Mouse (Mus musculus) Patski (cell line): ENCODE data around the gene Spn. TPM values are rescaled to one million over a fixed set of nuclear protein-coding genes. Genes with fewer than 3 reads are reported as not detected.

Experiments used
- ATAC-seq: fragments of 100-300 bp; one replicate; pipeline ENCODE4 v1.8.0; 2021
- CTCF ChIA-PET: fragments of 350-600 bp; sonication (Branson Sonifier 250); formaldehyde crosslinking; loops from one replicate; lab custom pipeline; 2022; ENCODE audit warnings: inconsistent platforms; lab: Charles Lee
- POLR2A ChIA-PET: fragments of 350-600 bp; sonication (Branson Sonifier 250); formaldehyde crosslinking; loops from one replicate; lab custom pipeline; 2022; ENCODE audit warnings: antibody characterized with exemption, inconsistent platforms; lab: Charles Lee
- DNase-seq: peaks from one replicate; pipeline ENCODE4 v3.0.0-alpha.2; 2011; ENCODE audit warnings: low read depth, low spot score
- H3K27me3 ChIP-seq: fragments of 371-371 bp; one replicate; pipeline ENCODE4 v1.5.1; 2021
- CTCF ChIP-seq: fragments of 100-300 bp; IDR thresholded peaks from one replicate; pipeline ENCODE4 v1.5.1; 2021
- in situ Hi-C: fragments of 300-500 bp; cut with MboI; formaldehyde crosslinking; loops from 3 replicates; pipeline ENCODE4 v1.11.1; 2018; ENCODE audit warnings: low pct_unique_long_range_greater_than_20kb, mixed read lengths
- polyA plus RNA-seq: library from polyadenylated mRNA; unstranded; gene quantifications from one replicate; pipeline ENCODE4 v1.2.3, GENCODE M21; 2021

Spn gene
- polyA plus RNA-seq, 1 experiment from 2014 or later, result 0.21 TPM

DNA sequence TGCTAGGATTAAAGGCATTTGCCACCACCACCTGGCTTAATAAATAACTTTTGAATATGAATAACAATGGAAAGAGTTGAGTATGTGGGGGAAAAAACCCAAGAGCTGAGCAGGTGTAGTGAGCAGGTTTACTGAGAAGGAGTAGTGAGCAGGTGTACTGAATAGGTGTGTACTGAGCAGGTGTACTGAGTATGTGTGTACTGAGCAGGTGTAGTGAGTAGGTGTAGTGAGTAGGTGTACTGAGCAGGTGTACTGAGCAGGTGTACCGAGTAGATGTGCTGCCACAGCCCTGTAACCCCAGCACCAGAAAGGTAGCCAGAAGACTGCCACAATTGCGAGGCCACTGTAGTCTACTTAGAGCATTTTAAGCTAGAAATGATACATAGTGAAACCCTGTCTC is 52.8 kb downstream of the Spn start:
- ATAC-seq (no peak), DNase-seq (no peak)
- no peaks in the 10 kb centered on the region for H3K27me3 ChIP-seq
- POLR2A ChIA-PET, result no interaction called here
- in situ Hi-C loops, result no loop called here
- TF ChIP-seq CTCF, result no peak
- CTCF ChIA-PET, result no interaction called here

DNA sequence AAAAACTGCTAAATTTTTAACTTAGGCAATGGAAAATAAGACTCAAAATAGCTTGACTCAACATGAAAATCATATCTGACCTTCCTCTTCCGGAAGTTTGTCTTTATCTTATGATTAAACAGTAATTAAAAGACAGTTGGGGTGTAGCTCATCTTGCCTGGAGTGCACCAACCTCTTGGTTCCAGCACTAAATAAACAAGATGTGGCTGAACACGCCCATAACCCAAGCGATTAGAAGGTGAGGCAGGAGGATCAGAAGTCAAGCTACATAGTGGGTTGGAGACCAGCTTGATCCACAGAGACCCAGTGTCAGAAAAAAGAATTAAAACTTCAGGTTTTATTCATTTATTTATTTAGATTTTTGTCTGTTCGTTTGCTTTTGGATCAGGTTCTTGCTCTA is 53.9 kb downstream of the Spn start:
- ChIA-PET CTCF (no interaction called here), POLR2A (interaction anchor here (0.7 to 1.3 kb wide), 2 partner anchors 59 to 133 kb away, joined by 3 to 4 read pairs; no protein-coding TSS in a partner anchor)
- TF ChIP-seq CTCF, result no peak
- no peaks in the 10 kb centered on the region for H3K27me3 ChIP-seq
- ATAC-seq (no peak), DNase-seq (no peak)
- in situ Hi-C loops, result no loop called here

DNA sequence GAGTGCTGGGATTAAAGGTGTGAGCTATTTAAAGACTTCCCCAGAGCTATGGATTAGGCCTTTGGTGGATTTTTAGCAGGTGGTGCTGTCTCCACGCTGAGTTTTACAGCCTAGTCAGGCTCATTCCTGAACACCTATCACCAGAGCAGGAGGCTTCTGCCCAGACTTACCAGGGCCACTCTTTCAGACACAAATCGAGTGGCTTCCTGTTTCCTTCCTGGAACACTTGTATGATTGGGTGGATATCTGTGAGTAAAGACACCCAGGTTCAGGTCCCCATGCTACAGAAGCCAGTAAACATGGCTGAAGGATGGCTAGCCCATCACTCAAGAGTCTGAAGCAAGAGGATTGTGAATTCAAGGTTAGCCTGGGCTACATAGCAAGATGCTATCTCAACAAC is 54.6 kb downstream of the Spn start:
- TF ChIP-seq CTCF, result no peak
- in situ Hi-C loops, result no loop called here
- ATAC-seq (no peak), DNase-seq (no peak)
- ChIA-PET CTCF (no interaction called here), POLR2A (interaction anchor here (1.3 kb wide), 1 partner anchor 132 kb away, joined by 3 read pairs; no protein-coding TSS in a partner anchor)
- H3K27me3 ChIP-seq, result no peaks in the 10 kb centered on the region

DNA sequence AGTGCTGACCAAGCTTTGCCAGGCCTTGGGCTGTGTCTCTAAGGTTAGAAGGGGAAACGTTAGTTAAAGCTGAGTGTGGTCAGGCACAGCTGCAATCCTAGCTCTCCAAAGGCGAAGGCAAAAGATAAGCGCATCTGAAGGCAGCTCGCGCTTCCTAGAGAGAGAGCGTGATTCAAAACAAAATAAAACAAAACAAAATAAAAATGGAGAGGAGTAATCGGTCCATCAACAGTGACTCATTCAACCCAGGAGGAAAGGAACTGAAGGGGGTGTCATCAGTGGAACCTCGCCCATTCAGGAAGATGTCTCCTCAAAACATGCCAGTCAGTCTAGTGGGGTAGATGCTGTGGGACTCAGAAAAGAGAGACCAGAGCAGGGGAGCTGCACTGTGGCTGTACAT is 55.4 kb downstream of the Spn start:
- ChIA-PET POLR2A (no interaction called here), CTCF (no interaction called here)
- no peak for TF ChIP-seq CTCF

More for the DNA sequence above, 55.4 kb downstream of the Spn start:
- DNase-seq, result no peak
- no peaks in the 10 kb centered on the region for H3K27me3 ChIP-seq
- ATAC-seq, result no peak
- in situ Hi-C loops, result no loop called here

Other genes with a start within 250 kb of the Spn start
- 48.0 TPM for gene Tmem219, start 214.9 kb downstream of the Spn start, polyA plus RNA-seq
- 14.0 TPM for gene Kctd13, start 208.9 kb downstream of the Spn start, polyA plus RNA-seq
- not detected for gene Asphd1, start 188.2 kb downstream of the Spn start, polyA plus RNA-seq
- 0.08 TPM for gene Sez6l2, start 187.3 kb downstream of the Spn start, polyA plus RNA-seq
- gene Cdipt, start 161.9 kb downstream of the Spn start, polyA plus RNA-seq, result 143 TPM
- gene Cdiptos, start 161.7 kb downstream of the Spn start, polyA plus RNA-seq, result 1.3 TPM
- gene Mvp, start 123.2 kb downstream of the Spn start, polyA plus RNA-seq, result 104 TPM
- gene Pagr1b, start 121.3 kb downstream of the Spn start, polyA plus RNA-seq, result 0.33 TPM
- 17.5 TPM for gene Pagr1a, start 120.5 kb downstream of the Spn start, polyA plus RNA-seq
- 39.5 TPM for gene Gm42742, start 116.7 kb downstream of the Spn start, polyA plus RNA-seq
- gene Prrt2, start 116.6 kb downstream of the Spn start, polyA plus RNA-seq, result 0.36 TPM
- gene Maz, start 110.8 kb downstream of the Spn start, polyA plus RNA-seq, result 139 TPM
- gene Kif22, start 95.4 kb downstream of the Spn start, polyA plus RNA-seq, result 47.3 TPM
- gene Zg16, start 50.5 kb downstream of the Spn start, polyA plus RNA-seq, result not detected
- 0.71 TPM for gene AI467606, start 46.5 kb downstream of the Spn start, polyA plus RNA-seq
- not detected for gene Qprt, start 15.6 kb downstream of the Spn start, polyA plus RNA-seq
- 66.6 TPM for gene Cd2bp2, start 58.2 kb upstream of the Spn start, polyA plus RNA-seq
- gene Tbc1d10b, start 70.6 kb upstream of the Spn start, polyA plus RNA-seq, result 51.7 TPM
- 6.9 TPM for gene Mylpf, start 71.1 kb upstream of the Spn start, polyA plus RNA-seq
- 17.7 TPM for gene Zfp553, start 95.2 kb upstream of the Spn start, polyA plus RNA-seq
- 2.1 TPM for gene Sept1, start 95.3 kb upstream of the Spn start, polyA plus RNA-seq
- gene Zfp771, start 106.5 kb upstream of the Spn start, polyA plus RNA-seq, result 45.1 TPM
- 30.0 TPM for gene Dctpp1, start 122.9 kb upstream of the Spn start, polyA plus RNA-seq
- gene Sephs2, start 136.2 kb upstream of the Spn start, polyA plus RNA-seq, result 89.8 TPM
- gene Itgal, start 158.4 kb upstream of the Spn start, polyA plus RNA-seq, result 0.30 TPM
- 30.3 TPM for gene Zfp768, start 207.8 kb upstream of the Spn start, polyA plus RNA-seq
- gene Zfp747, start 238.2 kb upstream of the Spn start, polyA plus RNA-seq, result 4.9 TPM
- 4.9 TPM for gene 9130019O22Rik, start 249.3 kb upstream of the Spn start, polyA plus RNA-seq